Mouse (Mus musculus) cerebellum, adult 2 months (tissue): ENCODE measurements around the gene Cdx2.

ENCODE experiments used
- CTCF ChIP-seq: fragments of 200-500 bp; IDR thresholded peaks from 2 replicates; pipeline ENCODE4 v1.5.1; 2011; ENCODE audit warnings: low read depth, mild to moderate bottlenecking, control low read depth, low read length, moderate library complexity, borderline replicate concordance; ENCODE audit not compliant: insufficient read depth
- POLR2A ChIP-seq: fragments of 200-500 bp; IDR thresholded peaks from 2 replicates; pipeline ENCODE4 v1.6.1; 2011; ENCODE audit warnings: low read length, control low read depth, borderline replicate concordance; ENCODE audit not compliant: insufficient read depth

GRCm38 (mm10) chr5:147354161-147354780 is 47.2 kb upstream of the Cdx2 start:
- TF ChIP-seq CTCF: no peak
- TF ChIP-seq POLR2A: no peak
